Mouse (Mus musculus) MEL (cell line): Measurements from ENCODE around the gene Gm28305. TPM values are rescaled to one million over a fixed set of nuclear protein-coding genes. Genes with fewer than 3 reads are reported as not detected.

Experiments used
- DNase-seq: peaks from one replicate; pipeline ENCODE4 v3.0.0; 2011; ENCODE audit warnings: low read depth, low spot score
- H3K27ac ChIP-seq: 2 replicates; pipeline ENCODE4 v1.5.1; 2012; ENCODE audit warnings: low read depth, mild to moderate bottlenecking, control low read depth, low read length, moderate library complexity; ENCODE audit not compliant: control insufficient read depth
- H3K27me3 ChIP-seq, 2 experiments: fragments of 150-350 bp in 1 of 2; sonication (generic) in 1 of 2; 2 replicates each; pipeline ENCODE4 v1.6.1; 2012; ENCODE audit warnings: low read length in 2 of 2, mild to moderate bottlenecking in 2 of 2, improper control_type of control experiment in 1 of 2, moderate library complexity in 1 of 2; ENCODE audit not compliant: insufficient read depth in 2 of 2, control insufficient read depth in 1 of 2
- H3K36me3 ChIP-seq, 2 experiments: 2 replicates each; pipeline ENCODE4 v1.6.1; 2012 to 2014; ENCODE audit warnings: low read length in 2 of 2, improper control_type of control experiment in 1 of 2, inconsistent platforms in 1 of 2, mild to moderate bottlenecking in 1 of 2; ENCODE audit not compliant: insufficient read depth in 2 of 2, control insufficient read depth in 1 of 2
- H3K4me1 ChIP-seq, 2 experiments: fragments of 150-350 bp in 1 of 2; sonication (generic) in 1 of 2; 2 replicates each; pipeline ENCODE4 v1.6.1; 2012; ENCODE audit warnings: low read length in 2 of 2, improper control_type of control experiment in 1 of 2, mild to moderate bottlenecking in 1 of 2; ENCODE audit not compliant: insufficient read depth in 2 of 2, control insufficient read depth in 1 of 2
- H3K4me3 ChIP-seq, 2 experiments: fragments of 150-350 bp in 1 of 2; sonication (generic) in 1 of 2; 2 replicates each; pipeline ENCODE4 v1.5.1; 2012; ENCODE audit warnings: low read depth in 2 of 2, low read length in 2 of 2, mild to moderate bottlenecking in 2 of 2, moderate library complexity in 2 of 2, control low read depth in 1 of 2, improper control_type of control experiment in 1 of 2; ENCODE audit not compliant: control insufficient read depth in 1 of 2, insufficient read depth in 1 of 2
- H3K79me2 ChIP-seq: 2 replicates; pipeline ENCODE4 v1.6.1; 2012; ENCODE audit warnings: mild to moderate bottlenecking, low read length, moderate library complexity; ENCODE audit not compliant: control insufficient read depth, poor library complexity, insufficient read depth
- H3K9ac ChIP-seq: 2 replicates; pipeline ENCODE4 v1.6.1; 2012; ENCODE audit warnings: low read depth, mild to moderate bottlenecking, control low read depth, low read length, moderate library complexity; ENCODE audit not compliant: control insufficient read depth, poor library complexity, severe bottlenecking
- H3K9me3 ChIP-seq: fragments of 150-350 bp; sonication (generic); replicated peaks from 2 replicates; pipeline ENCODE4 v1.6.1; 2012; ENCODE audit warnings: mild to moderate bottlenecking, low read length, improper control_type of control experiment, moderate library complexity; ENCODE audit not compliant: insufficient read depth
- CHD1 ChIP-seq: IDR thresholded peaks from 2 replicates; pipeline ENCODE4 v1.6.1; 2012; ENCODE audit warnings: low read depth, mild to moderate bottlenecking, inconsistent platforms, low read length, improper control_type of control experiment
- CHD2 ChIP-seq: IDR thresholded peaks from 2 replicates; pipeline ENCODE4 v1.6.1; 2011; ENCODE audit warnings: low read length, improper control_type of control experiment
- CTCF ChIP-seq, 3 experiments: IDR thresholded peaks in 2 of 3; conservative IDR thresholded peaks in 1 of 3; 2 replicates each; pipeline ENCODE4 v1.5.1; 2011 to 2012; ENCODE audit warnings: low read length in 3 of 3, low read depth in 2 of 3, mild to moderate bottlenecking in 2 of 3, improper control_type of control experiment in 1 of 3, inconsistent platforms in 1 of 3, mixed read lengths in 1 of 3, moderate library complexity in 1 of 3; ENCODE audit not compliant: control insufficient read depth in 1 of 3, insufficient read depth in 1 of 3, poor library complexity in 1 of 3, severe bottlenecking in 1 of 3
- E2F4 ChIP-seq: IDR thresholded peaks from 2 replicates; pipeline ENCODE4 v1.6.1; 2011; ENCODE audit warnings: low read depth, low read length, improper control_type of control experiment, borderline replicate concordance
- ELF1 ChIP-seq: IDR thresholded peaks from 2 replicates; pipeline ENCODE4 v1.6.1; 2014; ENCODE audit warnings: low read depth, mild to moderate bottlenecking, inconsistent platforms, low read length, improper control_type of control experiment, moderate library complexity
- ETS1 ChIP-seq: IDR thresholded peaks from 2 replicates; pipeline ENCODE4 v1.6.1; 2012; ENCODE audit warnings: low read depth, mild to moderate bottlenecking, inconsistent platforms, low read length, improper control_type of control experiment, moderate library complexity
- GABPA ChIP-seq: IDR thresholded peaks from 2 replicates; pipeline ENCODE4 v1.6.1; 2012; ENCODE audit warnings: low read depth, mild to moderate bottlenecking, inconsistent platforms, low read length, improper control_type of control experiment, moderate library complexity
- GATA1 ChIP-seq: IDR thresholded peaks from 2 replicates; pipeline ENCODE4 v1.6.1; 2011; ENCODE audit warnings: low read depth, low read length, improper control_type of control experiment
- KAT2A ChIP-seq: conservative IDR thresholded peaks from 2 replicates; pipeline ENCODE4 v1.6.1; 2012; ENCODE audit warnings: low read depth, low read length, improper control_type of control experiment, inconsistent platforms
- MAFK ChIP-seq: IDR thresholded peaks from 2 replicates; pipeline ENCODE4 v1.6.1; 2011; ENCODE audit warnings: low read depth, mild to moderate bottlenecking, low read length, improper control_type of control experiment, borderline replicate concordance
- MAX ChIP-seq: IDR thresholded peaks from 2 replicates; pipeline ENCODE4 v1.6.1; 2011; ENCODE audit warnings: low read length, improper control_type of control experiment
- MAZ ChIP-seq: IDR thresholded peaks from 2 replicates; pipeline ENCODE4 v1.6.1; 2012; ENCODE audit warnings: low read depth, mild to moderate bottlenecking, inconsistent platforms, low read length, improper control_type of control experiment
- MXI1 ChIP-seq: IDR thresholded peaks from 2 replicates; pipeline ENCODE4 v1.6.1; 2011; ENCODE audit warnings: mild to moderate bottlenecking, low read depth, low read length, improper control_type of control experiment
- MYB ChIP-seq: IDR thresholded peaks from 2 replicates; pipeline ENCODE4 v1.6.1; 2011; ENCODE audit warnings: mild to moderate bottlenecking, low read depth, low read length, improper control_type of control experiment
- NELFE ChIP-seq: IDR thresholded peaks from 2 replicates; pipeline ENCODE4 v1.6.1; 2011; ENCODE audit warnings: low read depth, low read length, improper control_type of control experiment
- NRF1 ChIP-seq: IDR thresholded peaks from 2 replicates; pipeline ENCODE4 v1.6.1; 2014; ENCODE audit warnings: low read depth, mild to moderate bottlenecking, inconsistent platforms, low read length, improper control_type of control experiment, moderate library complexity; ENCODE audit not compliant: poor library complexity, insufficient read depth, severe bottlenecking
- POLR2A ChIP-seq, 2 experiments: IDR thresholded peaks; 2 replicates each; pipeline ENCODE4 v1.6.1; 2011 to 2012; ENCODE audit warnings: low read length in 2 of 2, mild to moderate bottlenecking in 2 of 2, control low read depth in 1 of 2, improper control_type of control experiment in 1 of 2, low read depth in 1 of 2, moderate library complexity in 1 of 2; ENCODE audit not compliant: control insufficient read depth in 1 of 2, insufficient read depth in 1 of 2, poor library complexity in 1 of 2
- POLR2AphosphoS2 ChIP-seq: IDR thresholded peaks from 2 replicates; pipeline ENCODE4 v1.6.1; 2011; ENCODE audit warnings: low read length, improper control_type of control experiment
- POLR2AphosphoS5 ChIP-seq: IDR thresholded peaks from 2 replicates; pipeline ENCODE4 v1.6.1; 2012; ENCODE audit warnings: low read depth, borderline replicate concordance, mild to moderate bottlenecking, inconsistent platforms, low read length, moderate library complexity, mixed read lengths
- SIN3A ChIP-seq: IDR thresholded peaks from 2 replicates; pipeline ENCODE4 v1.6.1; 2012; ENCODE audit warnings: low read length, improper control_type of control experiment, inconsistent platforms
- SMC3 ChIP-seq: IDR thresholded peaks from 2 replicates; pipeline ENCODE4 v1.6.1; 2011; ENCODE audit warnings: low read depth, low read length, improper control_type of control experiment
- TAL1 ChIP-seq: IDR thresholded peaks from 2 replicates; pipeline ENCODE4 v1.6.1; 2012; ENCODE audit warnings: mild to moderate bottlenecking, inconsistent platforms, low read length, moderate library complexity, mixed read lengths
- TBP ChIP-seq: IDR thresholded peaks from 2 replicates; pipeline ENCODE4 v1.8.0; 2011; ENCODE audit warnings: low read depth, low read length, improper control_type of control experiment
- TCF12 ChIP-seq: IDR thresholded peaks from 2 replicates; pipeline ENCODE4 v1.6.1; 2014; ENCODE audit warnings: low read depth, mild to moderate bottlenecking, inconsistent platforms, low read length, improper control_type of control experiment, moderate library complexity
- ZC3H11A ChIP-seq: IDR thresholded peaks from 2 replicates; pipeline ENCODE4 v1.6.1; 2012; ENCODE audit warnings: low read depth, mild to moderate bottlenecking, inconsistent platforms, low read length, improper control_type of control experiment
- ZMIZ1 ChIP-seq: IDR thresholded peaks from 2 replicates; pipeline ENCODE4 v1.6.1; 2012; ENCODE audit warnings: low read depth, mild to moderate bottlenecking, inconsistent platforms, low read length, improper control_type of control experiment, moderate library complexity
- ZNF384 ChIP-seq: IDR thresholded peaks from 2 replicates; pipeline ENCODE4 v1.6.1; 2012; ENCODE audit warnings: low read depth, mild to moderate bottlenecking, inconsistent platforms, low read length, improper control_type of control experiment
- polyA plus RNA-seq, 2 experiments: library from polyadenylated mRNA; stranded (reverse) in 1 of 2; unstranded in 1 of 2; fragments of >175 nt in 1 of 2; fragments of >200 nt in 1 of 2; gene quantifications; 2 replicates each; pipeline versions ENCODE4 v1.2.1 to v1.2.4; 2012; ENCODE audit warnings: low replicate concordance in 2 of 2, low read depth in 1 of 2; ENCODE audit not compliant: insufficient read length in 2 of 2, insufficient read depth in 1 of 2, missing spikeins in 1 of 2
- total RNA-seq: library from RNA; depleted of rRNA; stranded (reverse); fragments of 300-350 nt; gene quantifications from 2 replicates; pipeline ENCODE4 v1.2.3, GENCODE M21; 2012

Gm28305 gene
- total and polyA plus RNA-seq, 3 experiments, result not detected

DNA sequence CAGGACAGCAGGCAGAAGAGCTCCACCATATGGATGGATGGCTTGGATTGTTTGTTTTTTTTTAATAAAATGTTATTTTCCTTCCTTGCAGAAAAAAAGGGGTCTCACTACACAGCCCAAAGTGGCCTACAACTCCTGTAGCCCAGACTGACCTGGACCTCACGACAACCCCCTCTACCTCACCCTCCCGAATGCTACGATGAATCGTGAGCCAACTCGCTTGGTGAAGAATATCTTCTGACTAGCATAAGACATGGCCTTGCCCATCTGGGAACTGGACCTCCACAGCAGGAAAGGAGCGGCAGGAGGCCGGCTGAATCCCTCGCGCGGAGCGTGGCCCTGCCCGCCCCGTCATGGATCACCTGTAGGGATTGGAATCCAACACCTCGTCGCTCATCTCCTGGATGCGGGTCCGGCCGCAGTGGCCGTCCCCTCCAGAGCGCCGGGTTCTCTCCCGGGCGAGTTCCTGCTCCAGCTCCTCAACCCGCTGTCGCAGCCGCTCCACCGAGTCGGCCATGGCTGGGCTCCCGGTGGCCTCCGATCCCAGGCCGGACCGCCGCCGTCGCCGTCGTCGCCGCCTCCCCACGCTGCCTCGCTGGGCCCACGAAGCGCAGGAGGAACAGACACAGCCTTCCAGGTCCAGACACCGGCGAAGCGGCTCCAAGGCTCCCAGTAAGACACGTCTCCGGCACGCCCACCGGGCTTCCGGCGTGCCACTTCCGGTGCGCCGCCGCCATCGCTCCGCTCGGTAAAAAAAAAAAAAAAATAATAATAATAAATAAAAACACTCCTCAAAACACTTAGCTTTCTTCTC is 22.2 kb downstream of the Gm28305 start, which contains the start of gene Uba5:
Gene Uba5 (minus strand): TSS at position 705 of the 814 bp plus-strand sequence.
- peak within 1 kb of the TSS; percentile 88 for H3K9ac ChIP-seq
- peaks cover 17% of the 10 kb centered on the region for H3K79me2 ChIP-seq
- peak; percentile 87 for DNase-seq
- H3K27ac ChIP-seq, result peak within 1 kb of the TSS; percentile 78
- TF ChIP-seq POLR2AphosphoS2 (peak; percentile 50), NELFE (peak; percentile 78), ZMIZ1 (peak; percentile 57), CHD1 (0 out of 2 replicates have a peak, but pooled peaks have one; percentile 4), TCF12 (0 out of 2 replicates have a peak, but pooled peaks have one; percentile 21), GABPA (no peak), POLR2A (IDR thresholded peaks at IDR 0.05; ENCODE audit: control insufficient read depth in 1 of 2, insufficient read depth in 1 of 2, low read depth in 1 of 2, low read length in 2 of 2, poor library complexity in 1 of 2) (peak; percentile 40 to 67; a peak in 3 of 4 replicates), MXI1 (peak; percentile 60; the same call in 1 of the 2 replicates), CHD2 (no peak)
- peaks cover 0 to 6% of the 10 kb centered on the region in 2 experiments; a peak in 2 of 4 replicates for H3K4me1 ChIP-seq
- H3K9me3 ChIP-seq, result no peaks in the 10 kb centered on the region
- H3K36me3 ChIP-seq, result peaks cover 0 to 10% of the 10 kb centered on the region in 2 experiments; a peak in 2 of 4 replicates
- H3K4me3 ChIP-seq, result peak within 1 kb of the TSS; percentile 87 to 90
- H3K27me3 ChIP-seq, result no peaks in the 10 kb centered on the region

GRCm38 (mm10) chr9:104063244-104063961 is 22.9 kb downstream of the Gm28305 start, which contains the start of gene Acad11:
Gene Acad11, plus strand, starts transcription at chr9:104063377.
- peak; percentile 94 for DNase-seq
- Histone ChIP-seq H3K27ac (peak within 1 kb of the TSS; percentile 78), H3K36me3 (peaks cover 0 to 10% of the 10 kb centered on the region in 2 experiments; a peak in 1 of 4 replicates), H3K9ac (peak within 1 kb of the TSS; percentile 88), H3K27me3 (no peaks in the 10 kb centered on the region), H3K4me3 (peak within 1 kb of the TSS; percentile 87 to 90), H3K79me2 (peaks cover 17% of the 10 kb centered on the region), H3K9me3 (no peaks in the 10 kb centered on the region), H3K4me1 (peaks cover 0 to 6% of the 10 kb centered on the region in 2 experiments; a peak in 2 of 4 replicates)
- TF ChIP-seq CHD1 (no peak), MAZ (no peak), KAT2A (no peak; the same call in 1 of the 2 replicates), POLR2AphosphoS5 (no peak), TAL1 (no peak), SMC3 (no peak), POLR2AphosphoS2 (no peak), ELF1 (no peak), E2F4 (no peak), GABPA (no peak), MYB (no peak), TCF12 (peak; percentile 2; the same call in 1 of the 2 replicates), MAFK (no peak), TBP (peak; percentile 66; the same call in 1 of the 2 replicates), NELFE (peak; percentile 74), ZMIZ1 (peak; percentile 66; the same call in 1 of the 2 replicates), SIN3A (peak; percentile 61), ZC3H11A (no peak), MAX (peak; percentile 60), CTCF (IDR thresholded peaks at IDR 0.05 in 2 of 3, conservative IDR thresholded peaks at IDR 0.05 in 1 of 3; ENCODE audit: control insufficient read depth in 1 of 3, insufficient read depth in 1 of 3, low read depth in 2 of 3, low read length in 3 of 3, poor library complexity in 1 of 3, severe bottlenecking in 1 of 3) (no peak), ETS1 (no peak), POLR2A (IDR thresholded peaks at IDR 0.05; ENCODE audit: control insufficient read depth in 1 of 2, insufficient read depth in 1 of 2, low read depth in 1 of 2, low read length in 2 of 2, poor library complexity in 1 of 2) (peak; percentile 53 to 69), CHD2 (no peak), GATA1 (no peak), ZNF384 (peak; percentile 95), NRF1 (peak; percentile 37; the same call in 1 of the 2 replicates)
